Mouse (Mus musculus) thymus, postnatal 25 days (tissue): ENCODE data around the gene Olfr979.
"Not testable (repeated sequence)": the region's sequence is repeated elsewhere in the genome, so short reads cannot be mapped to it uniquely, and the experiment has no call there.

Experiments
- DNase-seq: peaks from one replicate; pipeline ENCODE4 v3.0.0; 2022

The Olfr979 gene

DNA sequence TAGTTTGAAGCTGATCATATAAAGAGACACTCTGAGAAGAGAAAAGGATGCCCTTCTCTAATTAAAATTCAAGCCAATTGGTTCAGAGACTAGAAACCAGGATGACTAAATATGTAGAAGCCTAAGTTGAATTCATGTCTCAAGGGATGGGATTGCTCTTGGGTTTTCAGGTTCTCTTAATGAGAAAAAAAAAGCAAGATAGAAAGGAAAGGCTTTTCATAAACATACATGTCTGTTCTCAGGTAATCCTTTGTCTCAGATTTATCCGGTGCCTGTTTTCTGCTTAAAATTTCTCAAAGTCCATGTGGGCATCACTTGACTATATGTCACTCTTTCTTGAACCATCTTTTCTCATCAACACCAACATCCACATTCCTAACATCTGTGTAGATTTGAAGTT is at the start of gene Olfr979:
TSS of gene Olfr979 (minus strand) at position 101 of the 400 bp plus-strand sequence.
- no peak for DNase-seq

DNA sequence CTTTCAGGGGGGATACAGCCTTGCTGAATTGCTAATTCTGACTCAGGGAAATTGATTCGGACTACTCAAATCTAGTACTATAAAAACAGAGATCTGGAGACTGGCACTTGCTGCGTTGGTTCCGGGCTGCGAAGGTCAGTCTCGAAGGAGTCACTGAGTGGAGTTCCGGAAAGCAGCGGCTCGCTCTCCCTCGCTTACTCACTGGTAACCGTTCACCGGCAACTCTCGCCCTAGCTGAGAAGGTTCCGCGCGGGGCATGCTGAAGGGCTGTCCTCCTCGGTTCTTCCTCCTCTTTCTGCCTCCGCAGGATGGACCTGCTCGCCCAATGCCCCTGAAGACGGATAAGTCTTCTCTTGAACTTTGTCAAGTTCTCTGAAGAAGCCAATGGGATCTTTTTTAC is 46.9 kb upstream of the Olfr979 start:
- DNase-seq, result no peak

DNA sequence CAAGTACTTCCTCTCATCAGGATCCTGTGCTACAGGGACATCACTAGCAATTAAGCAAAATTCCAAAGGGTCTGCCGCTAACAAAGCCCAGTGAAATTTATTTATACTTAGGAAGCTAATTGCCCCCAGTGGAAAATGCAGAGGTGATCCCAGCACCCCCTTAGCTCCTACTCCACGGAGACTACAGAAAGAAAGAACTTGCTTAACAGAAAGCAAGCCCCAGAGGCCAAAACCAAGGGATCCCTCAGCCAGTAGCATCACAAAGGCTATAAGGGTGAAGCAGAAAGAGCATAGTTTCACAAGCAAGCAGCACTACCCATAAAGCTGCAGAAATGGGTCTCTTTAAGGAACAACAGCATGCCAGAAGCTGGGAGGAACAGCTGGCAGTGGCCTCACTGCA is 17.9 kb upstream of the Olfr979 start, which contains the start of gene Olfr981:
TSS of gene Olfr981 (plus strand) at position 301 of the 400 bp plus-strand sequence.
- DNase-seq, result no peak

DNA sequence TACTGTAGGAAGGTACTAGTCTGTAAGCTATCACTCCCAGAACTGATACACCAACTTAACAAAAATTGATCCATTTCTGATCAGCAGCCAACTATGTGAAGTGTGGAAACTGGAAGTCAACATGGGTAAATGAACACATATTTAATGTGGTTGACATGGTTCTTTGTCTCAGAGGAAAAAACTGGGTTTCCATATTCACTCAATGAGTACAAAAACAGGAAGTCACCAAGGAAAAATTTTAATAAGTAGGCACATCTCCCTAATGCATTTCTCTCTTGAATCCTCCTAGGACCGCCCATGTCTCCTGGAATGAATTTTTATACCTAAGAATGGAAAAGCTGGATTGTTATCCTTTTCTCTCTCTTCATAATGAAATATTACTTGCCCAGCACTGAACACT is 6.2 kb upstream of the Olfr979 start, which contains the start of gene Olfr980:
TSS of gene Olfr980 (minus strand) at position 101 of the 400 bp plus-strand sequence.
- DNase-seq, result no peak

DNA sequence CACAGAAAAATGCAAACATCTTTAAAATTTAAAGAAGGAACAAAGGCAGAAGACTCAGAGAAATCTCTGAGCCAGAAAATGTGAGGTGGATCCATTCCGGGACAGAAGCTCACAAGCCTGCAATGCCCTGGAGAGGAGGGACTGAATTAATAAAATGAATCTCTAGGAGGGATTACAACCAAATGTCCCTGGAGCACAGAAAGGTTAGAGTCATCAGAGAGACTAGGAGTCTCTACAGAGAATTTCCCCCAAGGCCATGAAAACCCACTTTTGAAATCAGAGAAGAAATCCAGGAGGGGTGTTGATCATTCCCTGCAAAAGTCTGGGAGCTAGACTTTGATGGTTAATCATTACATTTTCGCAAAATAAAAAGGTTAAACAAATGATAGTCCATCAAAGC is 11.5 kb downstream of the Olfr979 start, which contains the start of gene Olfr978:
TSS of gene Olfr978 (plus strand) at position 301 of the 400 bp plus-strand sequence.
- no peak for DNase-seq

- not testable (repeated sequence) for DNase-seq
Observed at GRCm38 (mm10) chr9:39976581-39977145, 26.6 kb downstream of the Olfr979 start.

DNA sequence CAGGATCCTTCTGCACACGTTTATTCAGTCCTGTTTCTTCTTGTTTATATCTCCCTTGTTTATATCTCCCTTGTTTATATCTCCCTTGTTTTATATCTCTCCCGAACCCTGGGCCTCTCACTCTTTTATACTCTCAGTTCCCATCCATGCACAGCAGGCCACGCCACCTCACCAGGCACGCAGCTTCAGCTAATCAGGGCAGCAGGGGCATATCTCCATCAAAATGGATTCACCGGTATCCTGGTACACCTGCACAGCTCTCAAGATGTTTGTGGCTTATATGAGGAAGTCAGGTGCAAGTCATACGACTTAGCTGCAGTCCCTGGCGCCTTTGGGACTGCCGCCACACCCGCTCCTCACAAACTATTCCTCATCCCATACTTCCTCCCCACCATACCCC is 42.2 kb downstream of the Olfr979 start, which contains the start of gene Olfr976:
TSS of gene Olfr976 (minus strand) at position 101 of the 400 bp plus-strand sequence.
- not testable (repeated sequence) for DNase-seq

DNA sequence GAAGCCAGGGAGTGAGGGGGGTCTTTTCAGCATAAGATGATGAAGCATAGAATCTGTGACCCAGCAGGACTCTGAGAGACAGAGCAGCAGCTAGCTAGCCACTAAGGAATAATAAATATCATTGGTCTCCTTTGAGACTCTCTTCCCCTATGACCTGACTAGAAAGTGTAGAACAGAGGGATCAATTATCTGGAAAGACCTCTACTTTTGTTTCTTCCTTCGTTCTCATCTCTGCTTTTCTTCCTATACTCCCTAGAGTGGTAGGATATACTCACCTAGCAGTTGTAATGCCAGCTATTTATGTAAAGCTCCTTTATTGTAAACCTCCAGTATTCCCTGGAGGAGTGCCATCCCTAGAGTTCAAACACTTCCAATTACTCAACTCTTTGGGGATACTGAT is 51.3 kb downstream of the Olfr979 start, which contains the start of gene Olfr975:
TSS of gene Olfr975 (minus strand) at position 101 of the 400 bp plus-strand sequence.
- DNase-seq, result no peak
